Mouse (Mus musculus) embryonic facial prominence, embryonic 13.5 days (tissue): ENCODE measurements around the gene Klhl7. TPM values are rescaled to one million over a fixed set of nuclear protein-coding genes. Genes with fewer than 3 reads are reported as not detected.

ENCODE experiments used
- ATAC-seq: fragments of 200-750 bp; cut with Nextera tagmentation; 2 replicates; pipeline ENCODE4 v1.8.0; 2017; ENCODE audit warnings: low read depth; ENCODE audit not compliant: insufficient number of reproducible peaks, insufficient read depth, low FRiP score, low TSS enrichment
- H3K27ac ChIP-seq: fragments of 300-500 bp; sonication (generic); 2 replicates; pipeline ENCODE4 v1.5.1; 2015; ENCODE audit warnings: moderate library complexity, mild to moderate bottlenecking, inconsistent platforms
- H3K27me3 ChIP-seq: fragments of 300-500 bp; sonication (generic); 2 replicates; pipeline ENCODE4 v1.6.1; 2015; ENCODE audit warnings: mild to moderate bottlenecking, inconsistent platforms
- H3K36me3 ChIP-seq: fragments of 300-500 bp; sonication (generic); 2 replicates; pipeline ENCODE4 v1.6.1; 2015; ENCODE audit warnings: mild to moderate bottlenecking, inconsistent platforms
- H3K4me1 ChIP-seq: fragments of 300-500 bp; sonication (generic); 2 replicates; pipeline ENCODE4 v1.6.1; 2015; ENCODE audit warnings: inconsistent platforms
- H3K4me2 ChIP-seq: fragments of 300-500 bp; sonication (generic); 2 replicates; pipeline ENCODE4 v1.6.1; 2015; ENCODE audit warnings: moderate library complexity, mild to moderate bottlenecking, inconsistent platforms
- H3K4me3 ChIP-seq: fragments of 300-500 bp; sonication (generic); 2 replicates; pipeline ENCODE4 v1.5.1; 2015; ENCODE audit warnings: mild to moderate bottlenecking, inconsistent platforms
- H3K9ac ChIP-seq: fragments of 300-500 bp; sonication (generic); 2 replicates; pipeline ENCODE4 v1.6.1; 2015; ENCODE audit warnings: mild to moderate bottlenecking, inconsistent platforms
- H3K9me3 ChIP-seq: fragments of 300-500 bp; sonication (generic); 2 replicates; pipeline ENCODE4 v1.6.1; 2016; ENCODE audit warnings: inconsistent platforms
- whole genome bisulfite sequencing: fragments of 180-500 bp; shearing (Covaris S2); methylation state at CpG from one replicate; pipeline ENCODE4 v1.1.7; 2015; ENCODE audit warnings: mixed read lengths; 5-methylcytosine and 5-hydroxymethylcytosine counted together
- polyA plus RNA-seq: library from polyadenylated mRNA; unstranded; fragments of >200 nt; fragmentation: Nextera tagmentation; extraction: Ambion mirVana; gene quantifications from 2 replicates; pipeline ENCODE4 v1.2.1, GENCODE M21; 2015

Klhl7 gene
- polyA plus RNA-seq, 1 experiment from 2014 or later = 58.0 TPM

DNA sequence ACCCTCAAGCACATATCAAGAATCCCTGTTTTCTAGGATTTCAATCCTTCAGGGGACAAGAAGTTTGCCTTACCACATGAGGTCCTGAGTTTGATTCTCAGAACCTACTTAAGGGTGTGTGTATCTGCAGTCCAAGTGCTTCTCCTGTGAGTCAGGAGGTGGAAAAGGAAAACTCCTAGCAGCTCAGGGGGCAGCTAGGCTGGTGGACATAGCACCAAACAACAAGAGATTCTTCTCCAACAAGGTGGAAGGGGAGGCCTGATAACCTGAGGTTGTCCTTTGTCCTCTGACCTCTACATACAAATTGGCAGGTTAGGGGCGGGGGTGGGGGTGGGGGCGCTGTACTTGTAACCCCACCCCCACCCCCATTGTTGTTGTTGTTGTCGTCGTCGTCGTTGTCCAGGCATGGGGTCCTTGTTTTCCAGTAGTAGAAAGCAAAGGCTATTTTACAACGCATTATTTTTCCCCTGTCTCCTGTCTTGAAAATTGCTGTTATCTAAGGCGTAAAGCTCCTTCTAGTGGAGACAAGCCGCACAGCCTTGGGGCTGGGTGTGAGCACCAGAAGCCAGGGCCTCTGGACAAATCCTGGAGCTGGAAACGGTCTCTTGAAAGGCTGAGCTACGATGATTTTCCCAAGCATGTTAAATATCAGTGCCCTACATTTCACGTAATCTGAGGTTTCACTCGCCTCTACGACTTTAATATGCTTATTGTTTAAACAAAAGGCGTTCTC, 23.3 kb upstream of the Klhl7 start:
- Histone ChIP-seq H3K9me3 (no peaks in the 10 kb centered on the region), H3K4me2 (peak overlapping the region; percentile 54), H3K4me3 (peak overlapping the region; percentile 31), H3K9ac (peak overlapping the region; percentile 58), H3K4me1 (peaks cover 8% of the 10 kb centered on the region), H3K27ac (no peak overlapping the region), H3K36me3 (no peaks in the 10 kb centered on the region), H3K27me3 (no peaks in the 10 kb centered on the region)
- ATAC-seq = 0 out of 2 replicates have a peak, but pooled peaks have one; percentile 71
- 2% methylated on average over 15 of the region's 15 CpGs for WGBS

- H3K27me3 ChIP-seq = no peaks in the 10 kb centered on the region
- H3K9me3 ChIP-seq = no peaks in the 10 kb centered on the region
- no peaks in the 10 kb centered on the region for H3K36me3 ChIP-seq
- peak overlapping the region; percentile 54 for H3K4me2 ChIP-seq
- no peak overlapping the region for H3K27ac ChIP-seq
- no peak for ATAC-seq
- H3K4me1 ChIP-seq = peaks cover 8% of the 10 kb centered on the region
- no peak overlapping the region for H3K9ac ChIP-seq
- 17% methylated on average over 7 of the region's 7 CpGs for WGBS
- peak overlapping the region; percentile 31 for H3K4me3 ChIP-seq
Observed at GRCm38 (mm10) chr5:24077739-24078306, 22.6 kb upstream of the Klhl7 start.

GRCm38 (mm10) chr5:24078420-24079179, 21.8 kb upstream of the Klhl7 start:
- Histone ChIP-seq H3K27ac (no peak overlapping the region), H3K4me3 (no peak overlapping the region), H3K27me3 (no peaks in the 10 kb centered on the region), H3K9me3 (no peaks in the 10 kb centered on the region), H3K4me1 (peaks cover 8% of the 10 kb centered on the region), H3K4me2 (no peak overlapping the region), H3K36me3 (no peaks in the 10 kb centered on the region), H3K9ac (no peak overlapping the region)
- WGBS = 77% methylated on average over 7 of the region's 7 CpGs
- ATAC-seq = no peak

DNA sequence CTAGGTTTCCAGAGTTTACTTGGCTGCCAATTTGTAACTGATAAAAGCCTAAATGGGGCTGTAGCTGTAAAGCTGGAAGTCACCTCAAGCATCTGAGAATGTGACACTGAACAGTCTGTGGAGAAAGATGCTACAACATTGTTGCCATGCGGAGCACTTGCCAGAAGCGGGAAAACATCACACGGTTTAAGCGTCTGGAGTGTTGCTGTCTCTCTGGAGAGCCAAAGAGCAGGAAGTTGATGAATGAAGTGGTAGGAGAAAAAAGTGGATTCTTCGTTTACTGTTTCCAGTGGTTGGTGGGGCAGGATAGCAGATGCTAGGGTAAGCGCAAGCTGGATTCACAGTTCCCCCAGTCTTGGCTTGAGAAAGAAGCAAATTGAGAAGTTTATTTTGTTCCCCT, 19.6 kb upstream of the Klhl7 start:
- Histone ChIP-seq H3K36me3 (no peaks in the 10 kb centered on the region), H3K4me3 (no peak overlapping the region), H3K9ac (no peak overlapping the region), H3K27ac (no peak overlapping the region), H3K4me2 (no peak overlapping the region), H3K9me3 (no peaks in the 10 kb centered on the region), H3K4me1 (peaks cover 8% of the 10 kb centered on the region), H3K27me3 (no peaks in the 10 kb centered on the region)
- 68% methylated on average over 6 of the region's 6 CpGs for WGBS
- ATAC-seq = no peak

- no peaks in the 10 kb centered on the region for H3K9me3 ChIP-seq
- WGBS = 59% methylated on average over 4 of the region's 4 CpGs
- no peak for ATAC-seq
Observed at GRCm38 (mm10) chr5:24084835-24085234, 15.6 kb upstream of the Klhl7 start.

DNA sequence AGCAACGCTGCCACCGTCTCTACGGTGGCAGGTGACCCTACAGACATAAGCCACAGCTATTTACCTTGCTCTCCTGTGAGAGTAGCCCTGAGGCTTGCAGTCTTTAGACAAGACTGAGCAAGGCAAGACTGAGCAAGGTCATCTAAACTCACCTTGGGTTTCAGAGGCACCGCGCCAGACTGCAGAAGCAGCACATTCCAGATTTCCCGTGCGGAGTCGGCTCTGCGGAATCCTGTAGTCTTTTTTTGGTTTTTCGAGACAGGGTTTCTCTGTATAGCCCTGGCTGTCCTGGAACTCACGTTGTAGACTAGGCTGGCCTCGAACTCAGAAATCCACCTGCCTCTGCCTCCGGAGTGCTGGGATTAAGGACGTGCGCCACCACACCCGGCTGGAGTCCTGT, 14.2 kb upstream of the Klhl7 start:
- no peak overlapping the region for H3K9ac ChIP-seq
- H3K36me3 ChIP-seq = no peaks in the 10 kb centered on the region
- ATAC-seq = no peak
- no peak overlapping the region for H3K4me3 ChIP-seq
- no peaks in the 10 kb centered on the region for H3K4me1 ChIP-seq
- no peaks in the 10 kb centered on the region for H3K27me3 ChIP-seq
- no peak overlapping the region for H3K4me2 ChIP-seq
- H3K9me3 ChIP-seq = no peaks in the 10 kb centered on the region
- no peak overlapping the region for H3K27ac ChIP-seq
- WGBS = 79% methylated on average over 16 of the region's 16 CpGs

More at GRCm38 (mm10) chr5:24084835-24085234, 15.6 kb upstream of the Klhl7 start:
- no peak overlapping the region for H3K4me3 ChIP-seq
- H3K9ac ChIP-seq = no peak overlapping the region
- no peaks in the 10 kb centered on the region for H3K36me3 ChIP-seq
- no peaks in the 10 kb centered on the region for H3K27me3 ChIP-seq
- no peak overlapping the region for H3K27ac ChIP-seq
- no peaks in the 10 kb centered on the region for H3K4me1 ChIP-seq
- no peak overlapping the region for H3K4me2 ChIP-seq

DNA sequence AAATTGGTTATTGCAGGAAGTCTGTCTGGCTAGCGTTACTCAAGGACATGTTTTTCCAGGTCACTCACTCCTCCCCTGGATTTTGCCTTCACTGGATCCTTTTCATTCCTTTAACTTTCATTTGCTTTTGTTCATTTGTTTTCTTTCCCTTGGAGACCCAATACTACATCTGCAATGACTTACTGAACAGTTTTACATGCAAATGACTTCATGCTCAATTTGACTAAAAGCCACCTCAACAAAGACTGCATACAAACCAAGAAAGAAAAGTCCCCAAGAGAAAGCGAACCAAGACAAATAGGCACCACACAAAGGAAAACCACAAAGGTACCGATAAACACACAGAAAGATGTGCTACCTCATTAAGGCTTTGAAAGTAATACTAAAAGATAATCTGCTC, 13.5 kb upstream of the Klhl7 start:
- Histone ChIP-seq H3K9me3 (no peaks in the 10 kb centered on the region), H3K4me1 (no peaks in the 10 kb centered on the region), H3K9ac (no peak overlapping the region), H3K27ac (no peak overlapping the region), H3K4me2 (no peak overlapping the region), H3K36me3 (no peaks in the 10 kb centered on the region), H3K4me3 (no peak overlapping the region), H3K27me3 (no peaks in the 10 kb centered on the region)
- no peak for ATAC-seq
- WGBS = 45% methylated on average over 3 of the region's 3 CpGs

DNA sequence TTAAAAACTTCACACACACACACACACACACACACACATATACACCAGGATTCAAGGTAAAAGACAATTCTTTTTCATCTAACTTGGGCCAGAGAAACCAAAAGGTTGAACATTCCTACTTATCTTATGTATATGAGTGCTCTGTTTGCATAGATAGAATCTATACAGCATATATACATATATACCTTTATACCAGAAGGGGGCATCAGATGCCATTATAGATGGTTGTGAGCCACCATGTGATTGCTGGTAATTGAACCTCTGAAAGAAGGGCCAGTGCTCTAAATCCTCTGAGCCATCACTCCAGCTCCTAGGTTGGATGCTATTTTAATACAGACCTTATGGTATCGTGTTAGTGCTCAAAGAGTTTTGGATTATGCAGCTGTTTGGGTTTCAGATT, 12.0 kb upstream of the Klhl7 start:
- Histone ChIP-seq H3K9me3 (no peaks in the 10 kb centered on the region), H3K4me2 (no peak overlapping the region), H3K36me3 (no peaks in the 10 kb centered on the region), H3K27ac (no peak overlapping the region), H3K9ac (no peak overlapping the region), H3K4me1 (no peaks in the 10 kb centered on the region), H3K27me3 (no peaks in the 10 kb centered on the region), H3K4me3 (no peak overlapping the region)
- no peak for ATAC-seq
- WGBS = 80% methylated on average over 1 of the region's 1 CpGs

- Histone ChIP-seq H3K27me3 (no peaks in the 10 kb centered on the region), H3K4me3 (no peak overlapping the region), H3K9ac (no peak overlapping the region), H3K4me1 (no peaks in the 10 kb centered on the region), H3K27ac (no peak overlapping the region), H3K36me3 (no peaks in the 10 kb centered on the region), H3K9me3 (no peaks in the 10 kb centered on the region), H3K4me2 (no peak overlapping the region)
- no peak for ATAC-seq
- WGBS = 71% methylated on average over 3 of the region's 3 CpGs
Observed at GRCm38 (mm10) chr5:24092496-24092895, 7.9 kb upstream of the Klhl7 start.

GRCm38 (mm10) chr5:24095393-24095792, 5.0 kb upstream of the Klhl7 start:
- H3K9me3 ChIP-seq = no peaks in the 10 kb centered on the region
- no peaks in the 10 kb centered on the region for H3K27me3 ChIP-seq
- no peak overlapping the region for H3K27ac ChIP-seq
- 79% methylated on average over 6 of the region's 6 CpGs for WGBS
- H3K9ac ChIP-seq = no peak overlapping the region
- peaks cover 3% of the 10 kb centered on the region; the same call in 1 of the 2 replicates for H3K4me1 ChIP-seq
- H3K4me2 ChIP-seq = no peak overlapping the region
- H3K36me3 ChIP-seq = no peaks in the 10 kb centered on the region
- no peak for ATAC-seq
- no peak overlapping the region for H3K4me3 ChIP-seq

DNA sequence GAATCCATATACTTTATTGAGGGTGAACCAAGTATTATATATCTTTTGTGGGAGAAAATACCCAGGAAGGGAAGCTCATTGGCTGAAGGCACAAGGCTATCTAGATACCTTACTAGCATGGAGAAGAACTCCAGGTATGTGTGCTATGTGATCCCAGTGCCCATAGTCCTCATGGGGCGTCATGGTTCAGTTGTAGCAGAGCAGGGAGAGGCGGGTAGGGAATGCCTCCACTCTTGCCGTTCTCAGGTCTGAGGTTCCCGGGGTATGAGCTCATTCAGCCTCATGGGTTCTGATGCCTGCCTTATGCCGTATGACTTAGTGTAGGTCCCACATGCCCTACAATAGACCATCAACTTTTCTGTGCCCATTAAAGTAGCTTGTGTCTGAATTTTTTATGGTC, 4.5 kb upstream of the Klhl7 start:
- H3K4me1 ChIP-seq = peaks cover 3% of the 10 kb centered on the region; the same call in 1 of the 2 replicates
- H3K4me3 ChIP-seq = no peak overlapping the region
- H3K27me3 ChIP-seq = no peaks in the 10 kb centered on the region
- no peaks in the 10 kb centered on the region for H3K36me3 ChIP-seq
- no peak overlapping the region for H3K27ac ChIP-seq
- no peaks in the 10 kb centered on the region for H3K9me3 ChIP-seq
- ATAC-seq = no peak
- 68% methylated on average over 5 of the region's 5 CpGs for WGBS
- no peak overlapping the region for H3K9ac ChIP-seq
- no peak overlapping the region for H3K4me2 ChIP-seq
